Mouse (Mus musculus) heart, postnatal 14 days (tissue): ENCODE measurements at regions not wholly inside any gene's neighbourhood (a gene's known extent, or its start where the extent isn't known, plus 50 kb on each side); places are given as distances from the start of the nearest gene placed in this dataset.
"Not testable (repeated sequence)": the region's sequence is repeated elsewhere in the genome, so short reads cannot be mapped to it uniquely, and the experiment has no call there.

Experiments
- DNase-seq, 2 experiments: peaks; one replicate each; pipeline ENCODE4 v3.0.0; 2021 to 2022
- intact Hi-C: fragments of 180-260 bp; cut with DNase I; formaldehyde crosslinking; loops from one replicate; pipeline ENCODE4 v1.15.1; 2025

DNA sequence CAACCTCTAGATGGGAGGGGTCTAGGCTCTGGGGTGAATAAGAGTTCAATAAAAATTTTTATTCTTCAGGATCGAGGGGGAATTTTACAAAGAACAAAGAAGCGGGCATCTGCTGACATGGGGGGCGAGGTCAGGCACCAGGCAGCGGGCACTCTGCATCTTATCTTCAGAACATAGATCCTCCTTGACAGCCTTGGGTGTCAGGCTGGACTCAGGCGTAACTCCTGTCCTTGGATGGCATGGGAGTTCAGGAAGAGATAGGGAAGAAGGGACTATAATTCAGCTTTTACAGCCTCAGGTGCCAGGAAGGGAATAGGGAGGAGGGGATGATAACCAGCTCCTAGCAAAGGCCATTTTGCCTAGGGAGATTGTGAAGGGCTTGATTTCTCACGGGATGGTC is 753.1 kb downstream of the Gm10330 start:
- DNase-seq, intact Hi-C loops: not testable (repeated sequence)

DNA sequence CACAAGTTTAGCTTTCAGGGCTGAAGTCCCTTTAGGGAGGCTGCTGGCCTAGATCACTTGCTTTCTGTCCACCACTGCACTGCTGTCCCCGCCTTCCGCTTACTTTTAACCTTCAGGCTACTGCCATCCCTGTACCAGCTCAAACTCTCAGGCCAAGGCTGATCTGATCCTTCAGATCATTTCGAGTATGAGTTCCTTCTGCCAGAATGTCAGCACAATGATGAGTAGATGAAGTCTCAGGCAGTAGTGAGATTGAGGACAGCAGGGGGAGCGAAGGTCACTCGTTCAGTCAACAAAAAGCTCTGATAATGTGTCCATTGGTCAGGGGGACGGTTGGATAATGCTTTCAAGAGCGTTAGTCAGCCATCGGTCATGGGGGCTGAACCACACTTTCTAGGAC is 756.5 kb downstream of the Gm10330 start:
- DNase-seq, intact Hi-C loops: not testable (repeated sequence)

DNA sequence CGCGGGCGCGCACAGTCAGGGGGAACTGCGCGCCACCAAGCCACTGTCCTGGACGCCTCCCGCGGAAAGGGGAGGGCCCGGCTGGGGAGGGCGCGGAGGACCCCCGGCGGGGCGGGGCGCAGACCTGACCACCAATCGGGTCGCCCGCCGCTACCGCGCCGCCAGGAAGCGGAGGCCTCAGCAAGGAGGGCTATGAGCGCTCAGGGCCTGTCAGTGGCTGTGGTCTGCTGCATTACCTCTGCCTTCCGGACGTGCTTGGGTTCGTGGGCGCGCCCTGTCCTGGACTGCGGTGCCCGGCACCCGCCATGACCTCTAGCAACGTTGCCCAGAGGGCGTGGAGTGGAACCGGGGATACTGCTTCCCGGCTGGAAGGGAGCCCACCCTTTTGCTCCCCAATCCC is 769.9 kb downstream of the Gm10330 start:
- peak; percentile 27 to 31 for DNase-seq
- intact Hi-C loops: not testable (repeated sequence)

DNA sequence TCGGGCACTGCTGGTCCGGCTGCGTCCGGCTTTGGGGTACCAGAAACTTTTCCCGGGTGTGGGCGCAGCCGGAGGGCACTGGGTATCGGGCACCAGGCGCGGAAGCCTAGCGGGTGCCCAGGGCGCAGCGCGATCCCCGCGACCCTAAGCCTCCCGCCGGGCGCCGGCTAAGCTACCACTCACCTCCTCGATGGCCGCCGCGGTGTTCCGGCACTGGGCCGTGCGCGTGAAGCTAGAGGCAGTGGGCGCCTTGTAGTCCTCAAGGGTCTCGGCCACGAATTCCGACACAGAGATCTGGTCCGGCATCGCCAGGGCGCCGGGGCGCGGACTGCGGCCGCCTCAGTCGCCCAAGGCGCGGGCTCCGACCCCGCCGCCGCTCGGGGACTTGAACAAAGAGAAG is 770.4 kb downstream of the Gm10330 start:
- intact Hi-C loops: not testable (repeated sequence)
- DNase-seq: peak in 1 of 2 experiments; percentile 1
